Mouse (Mus musculus): Measurements from ENCODE around the gene Col4a4. TPM values are rescaled to one million over a fixed set of nuclear protein-coding genes. Genes with fewer than 3 reads are reported as not detected.

Col4a4 gene
- total and polyA plus RNA-seq, 2 experiments from 2014 or later = 0.40 to 0.42 TPM

GRCm38 (mm10) chr1:82585981-82586380 lies 668 bp downstream of the Col4a4 start:
- H3K4me3 ChIP-seq (ENCODE audit: low read length) = no peak overlapping the region
- peaks cover 14% of the 10 kb centered on the region; the same call in 1 of the 2 replicates for H3K4me1 ChIP-seq (ENCODE audit: insufficient read depth, low read length)
- no peak overlapping the region for H3K27ac ChIP-seq
- H3K4me2 ChIP-seq (ENCODE audit: low read depth, low read length) = peak overlapping the region; percentile 72; the same call in 1 of the 2 replicates
- 75% methylated on average over 7 of the region's 7 CpGs for WGBS
- no peak overlapping the region for H3K9ac ChIP-seq (replicated peaks; ENCODE audit: low read length)
- no peaks in the 10 kb centered on the region for H3K9me3 ChIP-seq (ENCODE audit: low read length)
- no peak for TF ChIP-seq CTCF (IDR thresholded peaks at IDR 0.05; ENCODE audit: low read depth)
- H3K36me3 ChIP-seq (ENCODE audit: insufficient read depth, low read length) = no peaks in the 10 kb centered on the region
- ATAC-seq (no peak), DNase-seq (ENCODE audit: low spot score) (no peak)
- H3K27me3 ChIP-seq (ENCODE audit: insufficient read depth, low read length) = no peaks in the 10 kb centered on the region

GRCm38 (mm10) chr1:82578320-82578719 lies 8.3 kb downstream of the Col4a4 start:
- Histone ChIP-seq H3K36me3 (ENCODE audit: insufficient read depth, low read length) (no peaks in the 10 kb centered on the region), H3K27me3 (ENCODE audit: insufficient read depth, low read length) (no peaks in the 10 kb centered on the region), H3K9me3 (ENCODE audit: low read length) (no peaks in the 10 kb centered on the region), H3K4me1 (ENCODE audit: insufficient read depth, low read length) (no peaks in the 10 kb centered on the region), H3K27ac (no peak overlapping the region), H3K4me3 (ENCODE audit: low read length) (no peak overlapping the region), H3K9ac (replicated peaks; ENCODE audit: low read length) (no peak overlapping the region), H3K4me2 (ENCODE audit: low read depth, low read length) (no peak overlapping the region)
- TF ChIP-seq CTCF (IDR thresholded peaks at IDR 0.05; ENCODE audit: low read depth) = no peak
- DNase-seq (ENCODE audit: low spot score) (no peak), ATAC-seq (no peak)
- WGBS = 75% methylated on average over 4 of the region's 4 CpGs

- no peak overlapping the region for H3K9ac ChIP-seq (replicated peaks; ENCODE audit: low read length)
- ATAC-seq (no peak), DNase-seq (ENCODE audit: low spot score) (no peak)
- H3K4me1 ChIP-seq (ENCODE audit: insufficient read depth, low read length) = no peaks in the 10 kb centered on the region
- H3K27me3 ChIP-seq (ENCODE audit: insufficient read depth, low read length) = no peaks in the 10 kb centered on the region
- H3K4me2 ChIP-seq (ENCODE audit: low read depth, low read length) = no peak overlapping the region
- no peak overlapping the region for H3K4me3 ChIP-seq (ENCODE audit: low read length)
- no peaks in the 10 kb centered on the region for H3K36me3 ChIP-seq (ENCODE audit: insufficient read depth, low read length)
- 80% methylated on average over 3 of the region's 3 CpGs for WGBS
- H3K27ac ChIP-seq = no peak overlapping the region
- no peaks in the 10 kb centered on the region for H3K9me3 ChIP-seq (ENCODE audit: low read length)
- TF ChIP-seq CTCF (IDR thresholded peaks at IDR 0.05; ENCODE audit: low read depth) = no peak
These were observed 8.7 kb downstream of the Col4a4 start for GRCm38 (mm10) chr1:82577915-82578314.

GRCm38 (mm10) chr1:82577339-82577738 lies 9.3 kb downstream of the Col4a4 start:
- Histone ChIP-seq H3K36me3 (ENCODE audit: insufficient read depth, low read length) (no peaks in the 10 kb centered on the region), H3K4me3 (ENCODE audit: low read length) (no peak overlapping the region), H3K4me1 (ENCODE audit: insufficient read depth, low read length) (no peaks in the 10 kb centered on the region), H3K27ac (no peak overlapping the region), H3K27me3 (ENCODE audit: insufficient read depth, low read length) (no peaks in the 10 kb centered on the region), H3K9me3 (ENCODE audit: low read length) (no peaks in the 10 kb centered on the region), H3K4me2 (ENCODE audit: low read depth, low read length) (no peak overlapping the region), H3K9ac (replicated peaks; ENCODE audit: low read length) (no peak overlapping the region)
- WGBS = 90% methylated on average over 10 of the region's 10 CpGs
- no peak for DNase-seq (ENCODE audit: low spot score)
- no peak for TF ChIP-seq CTCF (IDR thresholded peaks at IDR 0.05; ENCODE audit: low read depth)
- ATAC-seq = no peak

- no peak for ATAC-seq
- WGBS = 81% methylated on average over 2 of the region's 2 CpGs
These were observed 10.5 kb downstream of the Col4a4 start for GRCm38 (mm10) chr1:82576182-82576581.

GRCm38 (mm10) chr1:82575681-82576080 lies 11.0 kb downstream of the Col4a4 start:
- Histone ChIP-seq H3K27ac (no peak overlapping the region), H3K36me3 (ENCODE audit: insufficient read depth, low read length) (no peaks in the 10 kb centered on the region), H3K27me3 (ENCODE audit: insufficient read depth, low read length) (no peaks in the 10 kb centered on the region), H3K4me3 (ENCODE audit: low read length) (no peak overlapping the region), H3K4me1 (ENCODE audit: insufficient read depth, low read length) (no peaks in the 10 kb centered on the region), H3K9me3 (ENCODE audit: low read length) (no peaks in the 10 kb centered on the region), H3K9ac (replicated peaks; ENCODE audit: low read length) (no peak overlapping the region), H3K4me2 (ENCODE audit: low read depth, low read length) (no peak overlapping the region)
- 92% methylated on average over 3 of the region's 3 CpGs for WGBS
- no peak for TF ChIP-seq CTCF (IDR thresholded peaks at IDR 0.05; ENCODE audit: low read depth)
- DNase-seq (ENCODE audit: low spot score) (no peak), ATAC-seq (no peak)

More at GRCm38 (mm10) chr1:82576182-82576581, 10.5 kb downstream of the Col4a4 start:
- Histone ChIP-seq H3K27ac (no peak overlapping the region), H3K4me3 (ENCODE audit: low read length) (no peak overlapping the region), H3K9me3 (ENCODE audit: low read length) (no peaks in the 10 kb centered on the region), H3K36me3 (ENCODE audit: insufficient read depth, low read length) (no peaks in the 10 kb centered on the region), H3K9ac (replicated peaks; ENCODE audit: low read length) (no peak overlapping the region), H3K4me1 (ENCODE audit: insufficient read depth, low read length) (no peaks in the 10 kb centered on the region), H3K4me2 (ENCODE audit: low read depth, low read length) (no peak overlapping the region), H3K27me3 (ENCODE audit: insufficient read depth, low read length) (no peaks in the 10 kb centered on the region)
- 0 out of 2 replicates have a peak, but pooled peaks have one; percentile 2 for TF ChIP-seq CTCF (IDR thresholded peaks at IDR 0.05; ENCODE audit: low read depth)
- no peak for DNase-seq (ENCODE audit: low spot score)

GRCm38 (mm10) chr1:82571758-82572157 lies 14.9 kb downstream of the Col4a4 start:
- no peak for ATAC-seq
- Histone ChIP-seq H3K27ac (no peak overlapping the region), H3K9ac (replicated peaks; ENCODE audit: low read length) (no peak overlapping the region), H3K4me1 (ENCODE audit: insufficient read depth, low read length) (no peaks in the 10 kb centered on the region), H3K4me3 (ENCODE audit: low read length) (no peak overlapping the region), H3K36me3 (ENCODE audit: insufficient read depth, low read length) (no peaks in the 10 kb centered on the region), H3K27me3 (ENCODE audit: insufficient read depth, low read length) (no peaks in the 10 kb centered on the region), H3K4me2 (ENCODE audit: low read depth, low read length) (no peak overlapping the region), H3K9me3 (ENCODE audit: low read length) (no peaks in the 10 kb centered on the region)
- DNase-seq (ENCODE audit: low spot score) = peak; percentile 7
- WGBS = 74% methylated on average over 1 of the region's 1 CpGs
- TF ChIP-seq CTCF (IDR thresholded peaks at IDR 0.05; ENCODE audit: low read depth) = peak; percentile 35

All from hindbrain, postnatal 0 days (tissue).